Mouse (Mus musculus): ENCODE measurements at regions not wholly inside any gene's neighbourhood (a gene's known extent, or its start where the extent isn't known, plus 50 kb on each side); places are given as distances from the start of the nearest gene placed in this dataset.
"Not testable (repeated sequence)": the region's sequence is repeated elsewhere in the genome, so short reads cannot be mapped to it uniquely, and the experiment has no call there.

DNA sequence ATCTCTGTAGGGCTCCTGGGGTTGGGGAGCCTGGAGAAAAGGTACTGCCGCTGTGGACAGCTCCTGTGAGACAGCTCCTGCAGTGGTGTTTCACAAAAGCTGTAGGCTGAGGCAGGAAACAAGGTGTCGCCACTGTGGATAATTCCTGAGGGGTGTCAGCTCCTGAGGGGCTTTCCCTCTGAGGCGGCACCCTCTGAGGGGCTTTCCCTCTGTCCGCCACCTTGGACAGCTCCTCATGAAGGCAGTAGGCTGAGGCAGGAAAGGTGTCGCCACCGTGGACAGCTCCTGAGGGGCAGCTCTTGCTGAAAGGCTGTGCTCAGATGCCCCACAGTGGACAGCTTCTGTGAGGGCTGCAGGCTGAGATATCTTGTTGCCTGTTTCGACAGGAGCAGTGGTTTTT is 127.1 kb downstream of the Cyld start:
- DNase-seq (ENCODE audit: low spot score), result no peak
- no peaks in the 10 kb centered on the region for H3K36me3 ChIP-seq (replicated peaks; ENCODE audit: control insufficient read depth, insufficient read depth)
- 88% methylated on average over 7 of the region's 7 CpGs for whole genome bisulfite sequencing
- H3K9me3 ChIP-seq (ENCODE audit: control insufficient read depth, low read length), result no peaks in the 10 kb centered on the region
- H3K4me1 ChIP-seq (replicated peaks; ENCODE audit: control insufficient read depth, insufficient read depth, low read length), result no peaks in the 10 kb centered on the region
- no peak overlapping the region for H3K9ac ChIP-seq
- no peak overlapping the region for H3K4me3 ChIP-seq (replicated peaks; ENCODE audit: low read length)
- no peak for ATAC-seq (ENCODE audit: low FRiP score)
- no peaks in the 10 kb centered on the region for H3K27me3 ChIP-seq (ENCODE audit: control insufficient read depth, insufficient read depth, low read length)
- H3K4me2 ChIP-seq (replicated peaks), result no peak overlapping the region
- H3K27ac ChIP-seq, result no peak overlapping the region

DNA sequence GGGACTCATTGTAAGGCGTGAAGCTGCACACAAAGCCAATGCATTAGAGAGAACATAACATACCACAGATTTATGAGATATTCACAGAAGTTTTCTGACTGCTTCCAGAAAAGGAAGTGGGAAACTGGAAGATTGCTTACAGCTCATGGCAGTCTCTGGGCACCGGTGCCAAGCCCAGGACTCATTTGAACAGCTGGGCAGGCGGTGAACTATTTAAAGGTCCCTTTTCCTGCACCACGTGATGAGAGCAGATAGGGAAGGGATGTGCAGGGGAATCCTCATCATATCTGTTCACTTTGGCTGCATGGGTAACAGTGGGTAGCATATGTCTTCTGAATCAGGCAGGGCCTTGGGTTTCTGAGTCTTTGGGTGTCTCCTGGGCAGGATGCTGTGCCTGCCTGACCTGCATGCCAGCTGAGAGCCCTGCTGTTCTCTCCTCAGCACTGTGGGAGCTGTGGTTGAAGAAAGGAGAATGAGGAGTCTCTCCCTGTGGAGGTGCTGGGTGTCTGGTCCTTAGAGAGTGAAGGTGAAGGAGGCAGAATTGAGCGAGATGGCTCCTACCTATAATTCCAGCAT is 123.5 kb downstream of the Cyld start:
- no peaks in the 10 kb centered on the region for H3K36me3 ChIP-seq (replicated peaks; ENCODE audit: control insufficient read depth, insufficient read depth)
- no peak for ATAC-seq (ENCODE audit: low FRiP score)
- no peaks in the 10 kb centered on the region for H3K9me3 ChIP-seq (ENCODE audit: control insufficient read depth, low read length)
- no peaks in the 10 kb centered on the region; the same call in 1 of the 2 replicates for H3K27me3 ChIP-seq (ENCODE audit: control insufficient read depth, insufficient read depth, low read length)
- H3K27ac ChIP-seq, result no peak overlapping the region
- DNase-seq (ENCODE audit: low spot score), result no peak
- no peaks in the 10 kb centered on the region for H3K4me1 ChIP-seq (replicated peaks; ENCODE audit: control insufficient read depth, insufficient read depth, low read length)
- no peak overlapping the region for H3K4me3 ChIP-seq (replicated peaks; ENCODE audit: low read length)
- no peak overlapping the region for H3K9ac ChIP-seq
- 90% methylated on average over 5 of the region's 5 CpGs for WGBS
- H3K4me2 ChIP-seq (replicated peaks), result no peak overlapping the region

DNA sequence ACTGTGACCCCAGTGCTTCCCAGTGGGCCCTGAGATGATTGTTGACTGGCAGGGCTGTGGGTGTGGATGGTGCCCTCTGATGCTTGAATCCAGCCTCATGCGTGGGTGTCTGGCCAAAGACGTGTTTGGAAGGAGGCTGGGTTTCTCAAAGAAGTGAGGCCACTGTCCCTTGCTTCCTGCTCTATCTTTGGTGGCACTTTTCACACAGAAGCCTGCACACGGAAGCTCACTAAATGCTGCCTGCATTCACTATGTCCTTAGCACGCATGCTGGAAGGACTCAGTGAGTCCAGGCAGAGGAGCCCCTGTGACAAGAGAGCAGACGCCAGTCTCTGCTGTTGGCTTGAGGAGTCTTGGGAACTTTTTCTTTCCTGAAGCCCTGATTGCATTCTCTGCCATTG is 119.6 kb downstream of the Cyld start:
- 87% methylated on average over 5 of the region's 5 CpGs for WGBS
- H3K9ac ChIP-seq, result no peak overlapping the region
- ATAC-seq (ENCODE audit: low FRiP score), result no peak

DNA sequence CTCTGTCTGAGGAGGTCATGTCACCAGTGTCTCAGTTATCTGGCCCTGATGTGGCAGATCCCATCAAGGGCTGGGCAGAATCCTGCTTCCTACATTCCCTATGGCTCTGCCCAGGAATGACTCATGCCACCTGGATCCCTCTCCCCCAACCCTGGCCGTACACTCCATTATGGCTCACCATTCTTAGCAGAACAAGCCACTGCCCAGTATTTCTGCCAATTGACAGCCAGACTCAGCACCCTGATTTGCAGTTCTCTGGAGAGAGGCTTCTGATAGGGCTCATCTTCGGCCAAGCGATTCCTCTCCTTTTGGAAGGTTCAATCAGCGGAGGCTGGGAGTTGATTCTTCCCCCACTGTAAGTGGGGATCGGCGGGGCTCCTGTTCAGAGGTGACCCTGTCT is 117.4 kb downstream of the Cyld start:
- WGBS, result 93% methylated on average over 6 of the region's 6 CpGs

More for the DNA sequence above, 119.6 kb downstream of the Cyld start:
- Histone ChIP-seq H3K27me3 (ENCODE audit: control insufficient read depth, insufficient read depth, low read length) (no peaks in the 10 kb centered on the region; the same call in 1 of the 2 replicates), H3K9me3 (ENCODE audit: control insufficient read depth, low read length) (no peaks in the 10 kb centered on the region), H3K4me3 (replicated peaks; ENCODE audit: low read length) (no peak overlapping the region), H3K4me1 (replicated peaks; ENCODE audit: control insufficient read depth, insufficient read depth, low read length) (peaks cover 8% of the 10 kb centered on the region; the same call in 1 of the 2 replicates), H3K36me3 (replicated peaks; ENCODE audit: control insufficient read depth, insufficient read depth) (no peaks in the 10 kb centered on the region), H3K4me2 (replicated peaks) (no peak overlapping the region), H3K27ac (no peak overlapping the region)
- DNase-seq (ENCODE audit: low spot score), result no peak

GRCm38 (mm10) chr8:88812901-88813676 is 116.3 kb downstream of the Cyld start:
- WGBS, result 45% methylated on average over 27 of the region's 27 CpGs
- Histone ChIP-seq H3K4me1 (replicated peaks; ENCODE audit: control insufficient read depth, insufficient read depth, low read length) (peaks cover 8% of the 10 kb centered on the region; the same call in 1 of the 2 replicates), H3K4me3 (replicated peaks; ENCODE audit: low read length) (no peak overlapping the region)

More for the DNA sequence above, 117.4 kb downstream of the Cyld start:
- no peak overlapping the region for H3K27ac ChIP-seq
- ATAC-seq (ENCODE audit: low FRiP score) (no peak), DNase-seq (ENCODE audit: low spot score) (no peak)
- peaks cover 8% of the 10 kb centered on the region; the same call in 1 of the 2 replicates for H3K4me1 ChIP-seq (replicated peaks; ENCODE audit: control insufficient read depth, insufficient read depth, low read length)
- no peaks in the 10 kb centered on the region for H3K36me3 ChIP-seq (replicated peaks; ENCODE audit: control insufficient read depth, insufficient read depth)
- no peaks in the 10 kb centered on the region for H3K9me3 ChIP-seq (ENCODE audit: control insufficient read depth, low read length)
- H3K27me3 ChIP-seq (ENCODE audit: control insufficient read depth, insufficient read depth, low read length), result no peaks in the 10 kb centered on the region; the same call in 1 of the 2 replicates
- H3K4me2 ChIP-seq (replicated peaks), result no peak overlapping the region
- H3K9ac ChIP-seq, result no peak overlapping the region
- no peak overlapping the region for H3K4me3 ChIP-seq (replicated peaks; ENCODE audit: low read length)

GRCm38 (mm10) chr8:88806851-88807250 is 110.0 kb downstream of the Cyld start:
- H3K4me2 ChIP-seq (replicated peaks); H3K4me1 ChIP-seq (replicated peaks; ENCODE audit: control insufficient read depth, insufficient read depth, low read length); H3K9me3 ChIP-seq (ENCODE audit: control insufficient read depth, low read length); H3K4me3 ChIP-seq (replicated peaks; ENCODE audit: low read length); H3K9ac ChIP-seq; DNase-seq (ENCODE audit: low spot score); H3K27me3 ChIP-seq (ENCODE audit: control insufficient read depth, insufficient read depth, low read length); H3K27ac ChIP-seq; H3K36me3 ChIP-seq (replicated peaks; ENCODE audit: control insufficient read depth, insufficient read depth); ATAC-seq (ENCODE audit: low FRiP score): not testable (repeated sequence)
- WGBS, result 95% methylated on average over 10 of the region's 10 CpGs

More at GRCm38 (mm10) chr8:88812901-88813676, 116.3 kb downstream of the Cyld start:
- Histone ChIP-seq H3K27ac (no peak overlapping the region), H3K9me3 (ENCODE audit: control insufficient read depth, low read length) (no peaks in the 10 kb centered on the region), H3K36me3 (replicated peaks; ENCODE audit: control insufficient read depth, insufficient read depth) (no peaks in the 10 kb centered on the region), H3K9ac (no peak overlapping the region), H3K4me2 (replicated peaks) (peak overlapping the region; percentile 28), H3K27me3 (ENCODE audit: control insufficient read depth, insufficient read depth, low read length) (no peaks in the 10 kb centered on the region; the same call in 1 of the 2 replicates)
- no peak for ATAC-seq (ENCODE audit: low FRiP score)
- no peak for DNase-seq (ENCODE audit: low spot score)
